Mouse (Mus musculus) kidney, adult 2 months (tissue): ENCODE measurements around the gene Chd4. TPM values are rescaled to one million over a fixed set of nuclear protein-coding genes. Genes with fewer than 3 reads are reported as not detected.
"Not testable (repeated sequence)": the region's sequence is repeated elsewhere in the genome, so short reads cannot be mapped to it uniquely, and the experiment has no call there.

ENCODE experiments used
- DNase-seq: peaks from one replicate; pipeline ENCODE4 v3.0.0; 2021
- H3K27ac ChIP-seq: fragments of 200-500 bp; 2 replicates; pipeline ENCODE4 v1.5.1; 2012; ENCODE audit warnings: low read depth, low read length, control low read depth, inconsistent platforms; ENCODE audit not compliant: insufficient read depth
- H3K27me3 ChIP-seq: fragments of 200-500 bp; replicated peaks from 2 replicates; pipeline ENCODE4 v1.6.1; 2012; ENCODE audit warnings: mild to moderate bottlenecking, moderate library complexity, low read length, inconsistent platforms; ENCODE audit not compliant: control insufficient read depth, insufficient read depth
- H3K36me3 ChIP-seq: fragments of 200-500 bp; 2 replicates; pipeline ENCODE4 v1.6.1; 2012; ENCODE audit warnings: mild to moderate bottlenecking, moderate library complexity, low read length, inconsistent platforms; ENCODE audit not compliant: control insufficient read depth, insufficient read depth
- H3K4me1 ChIP-seq: fragments of 200-500 bp; 2 replicates; pipeline ENCODE4 v1.6.1; 2011; ENCODE audit warnings: low read length; ENCODE audit not compliant: control insufficient read depth, insufficient read depth
- H3K4me3 ChIP-seq: fragments of 200-500 bp; 2 replicates; pipeline ENCODE4 v1.5.1; 2011; ENCODE audit warnings: mild to moderate bottlenecking, low read depth, low read length, control low read depth; ENCODE audit not compliant: insufficient read depth
- CTCF ChIP-seq: fragments of 200-500 bp; conservative IDR thresholded peaks from 2 replicates; pipeline ENCODE4 v1.5.1; 2011; ENCODE audit warnings: low read depth, mild to moderate bottlenecking, control low read depth, low read length, moderate library complexity, mixed read lengths; ENCODE audit not compliant: insufficient read depth, insufficient read length
- POLR2A ChIP-seq: fragments of 200-500 bp; IDR thresholded peaks from one replicate; pipeline ENCODE4 v1.6.1; 2011; ENCODE audit warnings: low read depth, low read length, control low read depth
- WGBS: fragments of 180-500 bp; shearing (Covaris S2); methylation state at CpG from one replicate; pipeline ENCODE4 v1.1.7; 2018; 5-methylcytosine and 5-hydroxymethylcytosine counted together
- polyA plus RNA-seq: library from polyadenylated mRNA; depleted of rRNA; stranded (reverse); fragments of >200 nt; gene quantifications from 2 replicates; pipeline ENCODE4 v1.2.3, GENCODE M21; 2012; rRNA removed

Gene Chd4
- polyA plus RNA-seq, result 43.6 and 57.7 TPM in 2 replicates

- Histone ChIP-seq H3K4me1 (peaks cover 23% of the 10 kb centered on the region), H3K27ac (peak within 1 kb of the TSS; percentile 95)
- WGBS, result 2% methylated on average over 44 of the region's 45 CpGs
These were observed at the start of gene Chd4 for GRCm38 (mm10) chr6:125095391-125096278. Chd4 (plus strand) TSS chr6:125095981.

GRCm38 (mm10) chr6:125046691-125047090 lies 49.1 kb upstream of the Chd4 start:
- H3K4me1 ChIP-seq, result no peaks in the 10 kb centered on the region
- H3K27ac ChIP-seq, result no peak overlapping the region
- peaks cover 3% of the 10 kb centered on the region for H3K36me3 ChIP-seq
- TF ChIP-seq CTCF (peak; percentile 87), POLR2A (no peak)
- WGBS, result 27% methylated on average over 5 of the region's 5 CpGs
- H3K27me3 ChIP-seq, result no peaks in the 10 kb centered on the region
- H3K4me3 ChIP-seq, result no peak overlapping the region
- DNase-seq, result peak; percentile 88

More at GRCm38 (mm10) chr6:125095391-125096278, at the start of gene Chd4:
- H3K27me3 ChIP-seq, result no peaks in the 10 kb centered on the region
- peaks cover 2% of the 10 kb centered on the region; the same call in 1 of the 2 replicates for H3K36me3 ChIP-seq
- peak; percentile 97 for DNase-seq
- no peak for TF ChIP-seq CTCF
- TF ChIP-seq POLR2A, result peak; percentile 69
- peak within 1 kb of the TSS; percentile 99 for H3K4me3 ChIP-seq

- peaks cover 3% of the 10 kb centered on the region for H3K36me3 ChIP-seq
- H3K4me3 ChIP-seq, result no peak within 1 kb of the TSS
- 62% methylated on average over 20 of the region's 20 CpGs for WGBS
These were observed 46.1 kb upstream of the Chd4 start, which contains the start of gene Acrbp for GRCm38 (mm10) chr6:125049678-125050077. Acrbp (plus strand) TSS chr6:125049689.

DNA sequence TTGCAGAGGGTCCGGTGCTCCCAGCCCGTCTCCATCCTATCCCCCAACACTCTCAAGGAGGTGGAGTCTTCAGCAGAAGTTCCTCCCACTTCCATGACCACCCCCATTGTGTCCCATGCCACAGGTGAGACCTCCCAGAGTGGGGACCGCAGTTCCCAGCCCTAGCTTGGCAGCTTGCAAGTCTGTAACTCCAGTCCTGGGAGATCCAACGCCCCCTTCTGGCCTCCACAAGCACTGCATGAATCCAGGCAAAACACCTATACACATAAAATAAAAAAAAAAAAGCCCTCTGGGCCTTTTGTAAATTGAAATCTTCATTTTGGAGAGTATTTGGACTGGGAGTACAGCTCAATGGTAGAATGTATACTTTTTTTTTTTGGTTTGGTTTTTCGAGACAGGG lies 44.5 kb upstream of the Chd4 start:
- 72% methylated on average over 5 of the region's 5 CpGs for WGBS
- H3K27me3 ChIP-seq, result no peaks in the 10 kb centered on the region
- H3K36me3 ChIP-seq, result no peaks in the 10 kb centered on the region
- DNase-seq, result no peak
- no peak for TF ChIP-seq POLR2A
- TF ChIP-seq CTCF, result peak; percentile 38
- H3K4me3 ChIP-seq, result no peak overlapping the region
- no peaks in the 10 kb centered on the region for H3K4me1 ChIP-seq
- H3K27ac ChIP-seq, result no peak overlapping the region

More at GRCm38 (mm10) chr6:125049678-125050077, 46.1 kb upstream of the Chd4 start, which contains the start of gene Acrbp:
- no peak for TF ChIP-seq POLR2A
- TF ChIP-seq CTCF, result no peak
- no peaks in the 10 kb centered on the region for H3K4me1 ChIP-seq
- no peak within 1 kb of the TSS for H3K27ac ChIP-seq
- H3K27me3 ChIP-seq, result no peaks in the 10 kb centered on the region
- no peak for DNase-seq

DNA sequence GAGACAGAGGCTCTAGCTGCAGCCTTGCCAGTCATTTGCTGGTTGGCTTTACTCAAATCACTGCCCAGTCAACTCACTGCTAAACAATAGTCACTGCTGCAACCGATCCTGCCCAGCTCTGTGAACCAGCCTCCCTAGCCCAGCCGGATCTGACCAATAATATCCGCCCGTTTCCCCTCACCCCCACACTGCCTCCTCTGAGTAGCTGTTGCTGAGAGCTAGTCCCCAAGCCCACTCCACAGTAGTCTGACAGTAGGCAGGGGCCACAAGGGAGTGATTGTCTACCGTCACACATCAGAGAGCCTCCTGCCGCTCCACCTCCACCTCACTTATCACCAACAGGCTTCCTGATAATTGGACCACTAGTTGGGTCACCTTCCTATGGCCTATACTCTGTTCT lies 34.3 kb upstream of the Chd4 start:
- Histone ChIP-seq H3K4me1 (no peaks in the 10 kb centered on the region), H3K27me3 (no peaks in the 10 kb centered on the region), H3K4me3 (no peak overlapping the region), H3K36me3 (no peaks in the 10 kb centered on the region), H3K27ac (no peak overlapping the region)
- WGBS, result 39% methylated on average over 6 of the region's 6 CpGs
- no peak for TF ChIP-seq CTCF
- TF ChIP-seq POLR2A, result no peak
- no peak for DNase-seq

DNA sequence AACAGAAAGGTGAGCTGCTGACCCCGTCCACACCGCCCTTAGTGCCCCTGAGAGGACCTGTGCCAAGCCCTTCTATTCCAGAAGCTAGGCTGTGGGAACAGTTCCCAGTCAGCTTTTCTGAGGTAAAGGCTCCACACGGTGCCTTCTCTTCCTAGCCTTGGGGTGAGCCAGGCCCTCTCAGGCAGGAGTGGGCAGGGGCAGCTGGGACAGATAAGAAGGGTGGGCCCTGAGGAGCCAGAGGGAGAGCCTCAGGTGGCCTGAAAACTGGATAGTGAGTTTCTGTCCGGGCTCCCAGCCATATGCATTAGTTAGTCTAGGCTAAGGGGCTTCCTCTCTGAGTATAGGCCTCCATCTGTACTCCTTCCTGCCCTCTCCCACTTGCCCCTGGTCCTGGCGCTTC lies 33.3 kb upstream of the Chd4 start:
- H3K27ac ChIP-seq, result no peak overlapping the region
- no peak for TF ChIP-seq CTCF
- TF ChIP-seq POLR2A, result no peak
- no peaks in the 10 kb centered on the region for H3K36me3 ChIP-seq
- no peak for DNase-seq
- no peaks in the 10 kb centered on the region for H3K4me1 ChIP-seq
- no peaks in the 10 kb centered on the region for H3K27me3 ChIP-seq
- 86% methylated on average over 5 of the region's 5 CpGs for WGBS
- no peak overlapping the region for H3K4me3 ChIP-seq

DNA sequence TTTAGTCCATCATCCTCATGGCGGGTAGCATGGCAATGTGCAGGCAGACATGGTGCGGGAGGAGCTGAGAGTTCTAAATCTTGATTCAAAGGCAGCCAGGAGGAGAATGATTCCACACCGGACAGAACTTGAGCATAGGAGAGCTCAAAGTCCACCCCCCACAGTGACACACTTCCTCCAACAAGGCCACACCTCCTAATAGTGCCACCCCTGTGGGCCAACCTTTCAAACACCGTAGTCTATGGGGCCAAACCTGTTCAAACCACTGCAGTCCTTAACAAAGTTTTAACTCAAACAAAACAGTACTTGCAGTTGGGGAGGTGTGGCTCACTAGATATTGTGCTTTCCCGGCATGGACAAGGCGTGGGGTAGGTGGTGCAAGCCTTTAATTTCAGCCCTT lies 31.9 kb upstream of the Chd4 start:
- peak; percentile 34 for DNase-seq
- H3K4me1 ChIP-seq, result no peaks in the 10 kb centered on the region
- H3K27me3 ChIP-seq, result no peaks in the 10 kb centered on the region
- H3K36me3 ChIP-seq, result no peaks in the 10 kb centered on the region
- WGBS, result 79% methylated on average over 6 of the region's 6 CpGs
- TF ChIP-seq CTCF (no peak), POLR2A (no peak)
- no peak overlapping the region for H3K4me3 ChIP-seq
- no peak overlapping the region for H3K27ac ChIP-seq

DNA sequence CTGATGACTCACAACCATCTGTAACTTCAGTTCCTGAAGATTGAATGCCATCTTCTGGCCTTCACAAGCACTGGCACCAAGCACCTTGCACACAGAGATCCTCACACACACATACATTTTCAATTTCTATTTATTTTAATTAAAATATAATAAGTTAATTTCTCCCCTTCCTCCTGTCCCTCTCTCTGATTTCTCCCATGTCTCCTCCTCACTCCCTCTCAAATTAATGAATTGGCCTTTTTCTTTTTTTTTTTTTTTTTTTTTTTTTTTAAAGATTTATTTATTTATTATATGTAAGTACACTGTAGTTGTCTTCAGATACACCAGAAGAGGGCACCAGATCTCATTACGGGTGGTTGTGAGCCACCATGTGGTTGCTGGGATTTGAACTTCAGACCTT lies 30.6 kb upstream of the Chd4 start:
- no CpG with 5 or more reads among the region's 1 CpGs for WGBS
- H3K4me3 ChIP-seq, H3K27me3 ChIP-seq, H3K4me1 ChIP-seq, H3K36me3 ChIP-seq, DNase-seq, H3K27ac ChIP-seq: not testable (repeated sequence)
